Mouse (Mus musculus) adrenal gland, adult (tissue): ENCODE data around the gene Cflar.
"Not testable (repeated sequence)": the region's sequence is repeated elsewhere in the genome, so short reads cannot be mapped to it uniquely, and the experiment has no call there.

ENCODE experiments used
- DNase-seq, 2 experiments: peaks; one replicate each; pipeline ENCODE4 v3.0.0; 2022 to 2023; ENCODE audit warnings: low spot score in 1 of 2; ENCODE audit not compliant: inconsistent age in 2 of 2

Gene Cflar

GRCm38 (mm10) chr1:58727747-58728589 is 16.7 kb downstream of the Cflar start:
- peak in 1 of 2 experiments; percentile 39 for DNase-seq

DNA sequence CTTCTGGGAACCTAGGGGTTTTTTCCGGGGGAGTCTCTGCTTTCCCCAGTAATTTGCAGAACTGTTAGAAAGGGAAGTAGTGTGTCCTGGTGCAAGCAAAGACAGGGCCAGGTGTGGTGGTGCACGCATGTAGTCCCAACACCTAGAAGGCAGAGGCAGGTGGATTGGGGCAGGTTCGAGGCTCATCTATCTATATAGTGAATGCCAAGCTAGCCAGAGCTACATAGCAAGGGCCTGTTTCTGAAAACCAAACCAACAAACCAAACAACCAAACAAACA is 17.2 kb downstream of the Cflar start:
- DNase-seq, result no peak

DNA sequence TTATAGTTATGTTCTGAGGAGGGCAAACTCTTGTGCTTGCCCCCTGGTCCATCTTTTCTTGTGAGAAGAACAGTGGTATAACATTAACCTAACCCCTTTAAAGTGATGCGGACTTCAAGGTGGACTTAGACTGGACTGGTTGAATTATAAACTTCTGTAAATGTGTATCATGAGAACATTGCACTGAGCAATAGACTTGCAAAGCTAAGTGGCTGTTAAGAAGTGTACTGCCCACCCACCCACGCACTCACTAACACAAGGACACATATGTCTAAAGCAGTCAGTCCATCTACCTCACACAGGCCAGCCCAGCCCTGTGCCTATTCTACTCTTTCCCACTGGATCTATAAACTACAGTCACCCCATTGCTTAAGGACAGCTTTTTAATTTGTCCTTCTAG is 22.3 kb downstream of the Cflar start:
- no peak for DNase-seq

DNA sequence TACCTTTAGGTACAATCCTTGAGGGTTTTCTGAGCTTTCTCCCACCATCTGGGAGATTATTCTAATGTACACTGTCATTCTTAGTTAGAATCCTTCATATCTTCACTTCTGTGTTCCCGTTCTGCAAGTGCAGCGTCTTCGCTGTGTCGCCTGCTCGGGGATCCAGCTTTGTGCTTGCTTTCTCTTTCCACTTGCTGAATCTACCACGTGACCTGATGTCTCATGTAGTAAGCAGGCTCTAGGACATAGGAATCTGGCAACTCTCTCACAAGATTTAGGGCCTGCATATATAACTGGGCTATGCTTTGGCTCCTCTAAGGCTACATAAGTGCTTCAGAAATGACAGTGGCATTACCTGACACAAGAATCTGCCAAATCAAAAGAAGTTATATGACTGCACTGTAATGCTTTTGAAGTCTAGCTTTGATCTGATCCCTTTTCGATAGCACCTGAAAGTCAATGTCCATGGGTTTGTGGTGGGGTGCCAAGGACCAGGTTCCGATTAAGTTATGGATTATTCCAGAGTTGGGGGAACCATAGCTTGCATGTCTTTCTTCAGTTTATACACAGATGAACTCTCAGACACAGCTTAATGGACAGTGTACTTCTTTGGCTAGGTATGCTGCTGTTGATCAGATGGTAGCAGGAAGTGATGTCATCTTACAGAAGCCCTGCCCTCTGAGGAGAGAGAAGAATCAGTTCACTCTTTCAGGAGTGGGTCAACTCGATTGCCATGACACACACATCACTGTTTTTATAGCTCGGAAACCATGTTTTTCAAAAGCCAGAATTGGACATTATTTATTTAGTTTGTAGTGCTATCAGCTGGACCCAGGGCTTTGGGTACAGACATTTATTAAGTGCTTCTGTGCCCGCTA is 23.0 kb downstream of the Cflar start:
- DNase-seq, result no peak

DNA sequence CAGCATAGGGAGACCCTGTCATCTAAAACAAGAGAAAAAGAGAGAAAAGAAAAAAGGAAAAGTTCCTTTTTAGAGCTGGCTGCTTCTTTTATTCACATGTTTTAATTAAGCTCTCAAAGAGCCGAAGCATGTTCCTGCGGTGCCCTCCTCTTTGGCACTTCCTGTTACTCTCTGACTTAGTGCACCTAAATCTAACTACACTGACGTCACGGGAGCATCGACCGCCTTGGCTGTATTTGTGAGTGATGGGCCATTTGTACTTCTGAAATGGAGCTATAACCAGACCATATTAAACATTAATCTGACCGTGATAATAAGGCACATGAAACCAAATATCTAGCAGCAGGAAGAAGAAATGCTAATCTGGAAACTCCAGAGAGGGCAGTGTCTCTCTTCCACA is 24.7 kb downstream of the Cflar start:
- DNase-seq, result no peak

- no peak for DNase-seq
These were observed 25.7 kb downstream of the Cflar start for GRCm38 (mm10) chr1:58736968-58737367.

GRCm38 (mm10) chr1:58739529-58739928 is 28.2 kb downstream of the Cflar start:
- DNase-seq, result no peak

DNA sequence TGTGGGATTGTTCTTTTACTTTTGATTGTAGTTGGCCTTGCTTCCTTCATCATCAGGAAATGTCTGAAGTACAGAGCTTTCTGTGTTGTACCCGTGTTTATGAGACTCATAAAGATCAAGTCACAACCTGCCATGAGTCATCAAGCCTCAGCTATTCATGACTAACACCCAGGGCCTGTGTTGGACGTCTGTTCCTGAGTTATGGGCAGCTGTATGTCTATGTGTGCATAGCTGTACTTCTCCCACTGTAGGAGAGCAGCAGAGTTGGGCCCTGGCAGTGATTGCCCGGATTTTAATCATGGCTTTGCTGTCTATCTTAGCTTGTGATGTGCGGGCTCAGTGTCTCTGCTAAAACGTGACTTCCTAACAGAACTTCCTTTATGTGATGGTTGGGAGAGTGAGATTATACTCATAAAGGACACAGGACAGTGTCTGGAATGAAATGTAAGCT is 31.3 kb downstream of the Cflar start:
- DNase-seq, result peak; percentile 62 to 81

DNA sequence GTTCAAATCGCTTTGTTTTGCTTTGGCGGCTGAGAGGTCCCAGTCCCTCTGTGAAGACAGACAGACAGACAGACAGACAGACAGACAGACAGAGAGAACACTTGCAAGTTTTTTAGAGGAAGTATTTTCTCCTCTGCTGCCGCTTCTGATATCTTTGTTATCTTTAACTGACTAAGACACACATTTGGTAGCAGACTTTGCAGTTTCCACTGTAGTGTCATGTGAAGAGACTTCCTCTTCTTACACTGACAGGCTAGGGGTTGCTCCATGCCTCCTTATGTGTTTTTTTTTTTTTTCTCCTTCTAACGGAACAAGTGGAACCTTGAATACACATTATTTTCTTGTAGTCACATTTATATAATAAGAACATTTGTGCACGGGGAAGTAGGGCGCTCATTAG is 31.9 kb downstream of the Cflar start:
- no peak for DNase-seq

DNA sequence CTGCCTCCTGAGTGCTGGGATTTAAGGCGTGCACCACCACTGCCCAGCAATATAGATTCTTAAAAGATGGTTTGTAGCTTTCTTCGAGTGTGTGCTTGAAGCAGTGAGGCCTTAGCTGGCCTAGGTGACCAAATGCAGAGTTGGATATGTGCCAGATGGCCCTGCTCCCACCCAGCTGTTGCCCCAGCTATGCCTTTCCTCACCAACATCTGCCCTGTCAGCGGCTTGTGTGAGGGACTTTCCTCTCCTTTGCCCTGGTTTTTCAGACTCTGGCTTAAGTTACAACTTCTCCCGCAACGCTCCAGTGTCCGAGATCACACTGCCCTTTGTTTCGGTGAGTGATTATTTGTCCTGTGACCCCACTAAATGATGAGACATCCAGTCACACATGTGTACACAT is 33.3 kb downstream of the Cflar start:
- DNase-seq, result peak in 1 of 2 experiments; percentile 65

DNA sequence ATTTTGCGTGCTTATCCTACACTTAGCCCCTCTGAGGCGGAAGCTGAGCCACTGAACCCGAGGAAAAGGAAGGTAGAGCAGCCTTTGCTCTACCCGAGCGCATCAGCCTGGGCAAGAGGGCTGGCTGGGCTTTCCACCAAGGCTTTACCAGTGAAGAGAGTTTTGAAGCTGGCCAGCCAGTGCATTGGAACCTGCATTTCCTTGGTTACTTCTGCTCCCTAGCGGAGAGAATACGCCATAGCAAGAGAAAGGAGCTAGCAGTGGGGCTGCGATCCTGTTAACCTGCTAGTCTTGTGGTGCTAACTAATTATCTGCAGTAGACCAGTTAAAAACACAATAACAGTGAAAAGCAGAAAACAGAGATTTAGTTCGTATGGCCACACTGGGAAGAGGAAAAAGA is 35.6 kb downstream of the Cflar start:
- DNase-seq, result peak; percentile 33 to 72

GRCm38 (mm10) chr1:58759451-58759850 is 48.1 kb downstream of the Cflar start:
- DNase-seq, result no peak

GRCm38 (mm10) chr1:58760581-58760980 is 49.3 kb downstream of the Cflar start:
- DNase-seq, result no peak

DNA sequence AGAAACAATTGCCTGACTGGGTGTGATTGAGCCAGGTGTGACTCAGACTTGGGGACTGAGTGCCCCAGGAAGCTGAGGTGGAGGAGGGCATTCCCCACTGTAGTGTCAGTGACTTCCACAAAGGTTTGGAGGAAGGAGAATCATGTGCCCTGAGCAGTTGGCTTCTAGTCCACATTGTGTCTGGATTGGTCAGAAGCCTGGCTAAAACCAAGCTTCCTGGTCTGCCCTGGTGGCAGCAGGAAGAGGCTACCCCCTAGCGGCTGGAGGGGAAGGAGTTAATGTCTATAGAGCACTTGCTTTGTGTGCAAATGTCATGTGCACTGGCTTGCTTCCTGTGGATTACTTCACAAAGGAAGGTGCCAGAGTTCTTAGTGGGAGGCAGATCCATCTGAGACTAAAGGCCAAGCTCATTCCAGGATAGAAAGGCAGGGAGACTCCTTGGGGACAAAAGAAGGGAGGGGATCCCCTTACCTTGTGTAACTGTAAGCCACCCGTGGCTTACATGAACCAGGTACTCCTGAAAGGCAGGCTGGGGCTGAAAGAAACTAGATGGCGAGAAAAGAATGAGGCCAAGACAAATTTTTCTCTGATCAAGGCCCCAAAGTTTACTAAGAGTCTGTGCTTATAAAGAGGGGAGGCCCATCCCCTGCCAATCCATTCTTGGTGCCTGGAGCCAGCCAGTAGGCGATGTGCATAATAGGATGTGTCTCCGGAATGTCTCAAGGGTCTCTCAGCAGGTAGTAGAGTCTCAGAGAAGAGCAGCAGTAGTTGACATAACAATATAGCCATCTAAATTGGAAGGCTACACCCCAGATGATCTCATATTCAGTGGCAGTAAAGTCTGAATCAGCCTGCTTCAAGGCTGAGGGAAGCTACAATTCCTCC is 50.3 kb downstream of the Cflar start:
- DNase-seq, result peak; percentile 43 to 76

GRCm38 (mm10) chr1:58762576-58762975 is 51.3 kb downstream of the Cflar start:
- DNase-seq, result peak in 1 of 2 experiments; percentile 19

GRCm38 (mm10) chr1:58766446-58766845 is 55.1 kb downstream of the Cflar start:
- not testable (repeated sequence) for DNase-seq

DNA sequence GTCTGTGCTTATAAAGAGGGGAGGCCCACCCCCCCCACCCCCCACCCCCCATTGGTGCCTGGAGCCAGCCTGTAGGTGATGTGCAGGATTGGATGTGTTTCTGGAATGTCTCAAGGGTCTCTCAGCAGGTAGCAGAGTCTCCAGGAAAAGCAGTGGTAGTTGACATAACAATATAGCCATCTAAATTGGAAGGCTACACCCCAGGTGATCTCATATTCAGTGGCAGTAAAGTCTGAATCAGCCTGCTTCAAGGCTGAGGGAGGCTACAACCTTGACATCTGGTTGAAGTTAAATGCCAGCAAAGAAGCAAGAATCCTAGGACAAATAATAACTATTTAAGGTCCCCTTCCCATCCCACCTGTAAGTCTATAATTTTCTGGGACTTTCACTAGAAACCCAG is 57.8 kb downstream of the Cflar start:
- DNase-seq, result peak; percentile 51 to 72

DNA sequence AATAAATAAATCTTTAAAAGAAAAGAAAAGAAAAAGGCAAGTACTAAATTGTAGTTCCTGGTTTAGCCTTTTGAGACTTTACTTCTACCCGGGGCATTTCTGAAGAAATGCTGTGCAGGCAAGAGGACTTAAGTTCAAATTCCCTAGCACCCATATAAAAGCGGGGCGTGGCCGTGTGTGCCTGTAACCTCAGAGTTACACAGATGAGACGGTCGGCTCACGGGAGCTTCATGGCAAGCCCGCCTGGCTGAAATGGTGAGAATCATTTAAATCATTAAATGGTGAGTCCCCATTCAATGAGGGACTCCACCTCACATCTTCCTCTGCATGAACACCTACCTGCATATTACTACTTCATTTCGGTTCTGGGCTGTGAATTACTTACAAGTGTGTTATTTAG is 58.4 kb downstream of the Cflar start:
- no peak for DNase-seq

GRCm38 (mm10) chr1:58770111-58770720 is 58.9 kb downstream of the Cflar start:
- peak; percentile 44 to 89 for DNase-seq

- DNase-seq, result peak in 1 of 2 experiments; percentile 29
These were observed 60.8 kb downstream of the Cflar start for GRCm38 (mm10) chr1:58772084-58772483.

DNA sequence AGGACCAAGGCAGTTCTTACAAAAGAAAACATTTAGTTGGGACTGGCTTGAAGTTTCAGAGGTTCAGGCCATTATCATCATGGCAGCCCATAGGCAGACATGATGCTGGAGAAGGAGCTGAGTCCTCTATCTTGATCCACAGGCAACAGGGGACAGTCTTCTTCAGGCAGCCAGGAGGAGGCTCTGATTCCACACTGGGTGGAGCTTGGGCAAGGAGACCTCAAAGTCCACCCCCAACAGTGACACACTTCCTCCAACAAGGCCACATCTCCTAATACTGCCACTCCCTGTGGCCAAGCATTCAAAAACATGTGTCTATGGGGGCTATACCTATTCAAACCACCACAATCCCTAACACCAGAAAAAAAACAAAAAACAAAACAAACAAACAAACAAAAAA is 62.0 kb downstream of the Cflar start:
- peak in 1 of 2 experiments; percentile 26 for DNase-seq
